Mouse (Mus musculus): ENCODE measurements around the gene Cbwd1.

GRCm38 (mm10) chr19:24920866-24921265, 40.5 kb downstream of the Cbwd1 start:
- TF ChIP-seq CTCF (IDR thresholded peaks at IDR 0.05) (no peak), EP300 (IDR thresholded peaks at IDR 0.05) (no peak)
